Mouse (Mus musculus) cerebellum, adult 9-10 months (tissue): ENCODE results near the gene Hist1h2bg.

Experiments used
- DNase-seq: peaks from one replicate; pipeline ENCODE4 v3.0.0; 2022

Gene Hist1h2bg

GRCm38 (mm10) chr13:23571022-23571503 lies at the start of gene Hist1h2bg, which contains the start of gene Hist1h2ae:
Gene Hist1h2bg, plus strand, starts transcription at chr13:23571396.
Gene Hist1h2ae, minus strand, starts transcription at chr13:23571220.
- DNase-seq = peak; percentile 87

- peak; percentile 81 for DNase-seq
Measured at GRCm38 (mm10) chr13:23521703-23522102, 49.5 kb upstream of the Hist1h2bg start.

- DNase-seq = peak; percentile 13
Measured at GRCm38 (mm10) chr13:23523976-23524375, 47.2 kb upstream of the Hist1h2bg start.

GRCm38 (mm10) chr13:23524654-23525053 lies 46.5 kb upstream of the Hist1h2bg start:
- peak; percentile 78 for DNase-seq

- DNase-seq = no peak
Measured at GRCm38 (mm10) chr13:23525901-23526300, 45.3 kb upstream of the Hist1h2bg start.

- DNase-seq = peak; percentile 96
Measured at GRCm38 (mm10) chr13:23526312-23526711, 44.9 kb upstream of the Hist1h2bg start.

- no peak for DNase-seq
Measured at GRCm38 (mm10) chr13:23529005-23529404, 42.2 kb upstream of the Hist1h2bg start.

GRCm38 (mm10) chr13:23529480-23530165 lies 41.6 kb upstream of the Hist1h2bg start:
- DNase-seq = peak; percentile 39

- peak; percentile 87 for DNase-seq
Measured at GRCm38 (mm10) chr13:23530181-23530900, 40.9 kb upstream of the Hist1h2bg start.

- peak; percentile 100 for DNase-seq
Measured at GRCm38 (mm10) chr13:23530901-23531875, 40.0 kb upstream of the Hist1h2bg start, which contains the start of gene Hist1h4h. Gene Hist1h4h, plus strand, starts transcription at chr13:23531050.

- DNase-seq = peak; percentile 50
Measured at GRCm38 (mm10) chr13:23532262-23533075, 38.7 kb upstream of the Hist1h2bg start.

- peak; percentile 86 for DNase-seq
Measured at GRCm38 (mm10) chr13:23533560-23534367, 37.4 kb upstream of the Hist1h2bg start, which contains the start of gene Hist1h2af. Gene Hist1h2af, plus strand, starts transcription at chr13:23533906.

GRCm38 (mm10) chr13:23534368-23535131 lies 36.6 kb upstream of the Hist1h2bg start:
- no peak for DNase-seq

- peak; percentile 90 for DNase-seq
Measured at GRCm38 (mm10) chr13:23535137-23536075, 35.8 kb upstream of the Hist1h2bg start, which contains the start of gene Hist1h3g. Gene Hist1h3g, plus strand, starts transcription at chr13:23535422.

- no peak for DNase-seq
Measured at GRCm38 (mm10) chr13:23536076-23536822, 34.9 kb upstream of the Hist1h2bg start.

GRCm38 (mm10) chr13:23537006-23537710 lies 34.0 kb upstream of the Hist1h2bg start:
- DNase-seq = no peak

GRCm38 (mm10) chr13:23538249-23538648 lies 32.9 kb upstream of the Hist1h2bg start:
- no peak for DNase-seq
